Mouse (Mus musculus) kidney, embryonic 15.5 days (tissue): ENCODE measurements around the gene Rpp25. TPM values are rescaled to one million over a fixed set of nuclear protein-coding genes. Genes with fewer than 3 reads are reported as not detected.
A peak's percentile ranks its signal among the peaks of the same experiment; 100 is the strongest.

ENCODE experiments used
- ATAC-seq: fragments of 200-750 bp; cut with Nextera tagmentation; replicated peaks from 2 replicates; pipeline ENCODE4 v1.8.0; 2017; ENCODE audit warnings: moderate TSS enrichment; ENCODE audit not compliant: low FRiP score
- H3K27ac ChIP-seq: fragments of 300-500 bp; sonication (generic); 2 replicates; pipeline ENCODE4 v1.5.1; 2015; ENCODE audit warnings: mild to moderate bottlenecking, inconsistent platforms
- H3K27me3 ChIP-seq: fragments of 300-500 bp; sonication (generic); 2 replicates; pipeline ENCODE4 v1.6.1; 2015; ENCODE audit warnings: inconsistent platforms
- H3K36me3 ChIP-seq: fragments of 300-500 bp; sonication (generic); 2 replicates; pipeline ENCODE4 v1.6.1; 2015; ENCODE audit warnings: inconsistent platforms
- H3K4me1 ChIP-seq: fragments of 300-500 bp; sonication (generic); 2 replicates; pipeline ENCODE4 v1.6.1; 2015; ENCODE audit warnings: inconsistent platforms
- H3K4me2 ChIP-seq: fragments of 300-500 bp; sonication (generic); 2 replicates; pipeline ENCODE4 v1.6.1; 2015; ENCODE audit warnings: moderate library complexity, mild to moderate bottlenecking, inconsistent platforms
- H3K4me3 ChIP-seq: fragments of 300-500 bp; sonication (generic); replicated peaks from 2 replicates; pipeline ENCODE4 v1.5.1; 2015; ENCODE audit warnings: mild to moderate bottlenecking, inconsistent platforms
- H3K9ac ChIP-seq: fragments of 300-500 bp; sonication (generic); 2 replicates; pipeline ENCODE4 v1.6.1; 2015; ENCODE audit warnings: mild to moderate bottlenecking, inconsistent platforms
- H3K9me3 ChIP-seq: fragments of 300-500 bp; sonication (generic); replicated peaks from 2 replicates; pipeline ENCODE4 v1.6.1; 2016; ENCODE audit warnings: inconsistent platforms
- WGBS: fragments of 180-500 bp; shearing (Covaris S2); methylation state at CpG from one replicate; pipeline ENCODE4 v1.1.7; 2015; ENCODE audit warnings: mixed read lengths; 5-methylcytosine and 5-hydroxymethylcytosine counted together
- polyA plus RNA-seq: library from polyadenylated mRNA; unstranded; fragments of >200 nt; fragmentation: Nextera tagmentation; extraction: Ambion mirVana; gene quantifications from 2 replicates; pipeline ENCODE4 v1.2.1, GENCODE M21; 2015

Rpp25 gene
- 5.6 and 6.0 TPM in 2 replicates for polyA plus RNA-seq

GRCm38 (mm10) chr9:57503622-57504380 lies at the start of gene Rpp25:
Gene Rpp25, plus strand, starts transcription at chr9:57504026.
- Histone ChIP-seq H3K27me3 (peaks cover 83% of the 10 kb centered on the region), H3K9ac (peak within 1 kb of the TSS; percentile 33; the same call in 1 of the 2 replicates), H3K27ac (peak within 1 kb of the TSS; percentile 45; the same call in 1 of the 2 replicates), H3K36me3 (no peaks in the 10 kb centered on the region), H3K4me3 (peak within 1 kb of the TSS; percentile 52), H3K9me3 (no peaks in the 10 kb centered on the region), H3K4me1 (peaks cover 54% of the 10 kb centered on the region), H3K4me2 (peak within 1 kb of the TSS; percentile 99)
- under 1% methylated on average over 46 of the region's 46 CpGs for WGBS
- peak; percentile 77 for ATAC-seq

- no peaks in the 10 kb centered on the region for H3K36me3 ChIP-seq
- H3K9me3 ChIP-seq, result no peaks in the 10 kb centered on the region
- H3K27ac ChIP-seq, result no peak overlapping the region
- H3K27me3 ChIP-seq, result no peaks in the 10 kb centered on the region
- H3K9ac ChIP-seq, result no peak overlapping the region
- no peak overlapping the region for H3K4me3 ChIP-seq
- H3K4me2 ChIP-seq, result no peak overlapping the region
- ATAC-seq, result no peak
- 100% methylated on average over 2 of the region's 2 CpGs for WGBS
- no peaks in the 10 kb centered on the region for H3K4me1 ChIP-seq
Measured at GRCm38 (mm10) chr9:57459707-57460106, 44.1 kb upstream of the Rpp25 start.

- Histone ChIP-seq H3K27me3 (no peaks in the 10 kb centered on the region), H3K4me2 (no peak overlapping the region), H3K4me1 (peaks cover 19% of the 10 kb centered on the region), H3K9ac (no peak overlapping the region), H3K9me3 (no peaks in the 10 kb centered on the region), H3K27ac (0 out of 2 replicates have a peak overlapping the region, but pooled peaks have one; percentile 51), H3K36me3 (no peaks in the 10 kb centered on the region), H3K4me3 (no peak overlapping the region)
- WGBS, result 72% methylated on average over 6 of the region's 6 CpGs
- ATAC-seq, result no peak
Measured at GRCm38 (mm10) chr9:57462866-57463265, 41.0 kb upstream of the Rpp25 start.

- Histone ChIP-seq H3K9me3 (no peaks in the 10 kb centered on the region), H3K4me3 (no peak overlapping the region), H3K4me1 (peaks cover 22% of the 10 kb centered on the region), H3K36me3 (no peaks in the 10 kb centered on the region), H3K27me3 (no peaks in the 10 kb centered on the region), H3K27ac (no peak overlapping the region), H3K9ac (no peak overlapping the region), H3K4me2 (peak overlapping the region; percentile 97)
- no peak for ATAC-seq
- 50% methylated on average over 3 of the region's 3 CpGs for WGBS
Measured at GRCm38 (mm10) chr9:57466101-57466500, 37.7 kb upstream of the Rpp25 start.

GRCm38 (mm10) chr9:57467271-57467771 lies 36.5 kb upstream of the Rpp25 start:
- H3K27ac ChIP-seq, result no peak overlapping the region

GRCm38 (mm10) chr9:57467896-57468549 lies 35.8 kb upstream of the Rpp25 start, which contains the start of gene Scamp5:
Gene Scamp5, minus strand, starts transcription at chr9:57468060.
- ATAC-seq, result peak; percentile 93
- Histone ChIP-seq H3K4me1 (peaks cover 22% of the 10 kb centered on the region), H3K4me3 (peak within 1 kb of the TSS; percentile 78), H3K9me3 (no peaks in the 10 kb centered on the region), H3K27ac (no peak within 1 kb of the TSS), H3K9ac (peak within 1 kb of the TSS; percentile 79), H3K27me3 (no peaks in the 10 kb centered on the region), H3K4me2 (peak within 1 kb of the TSS; percentile 97), H3K36me3 (no peaks in the 10 kb centered on the region)
- WGBS, result 2% methylated on average over 48 of the region's 48 CpGs

More at GRCm38 (mm10) chr9:57467271-57467771, 36.5 kb upstream of the Rpp25 start:
- H3K36me3 ChIP-seq, result no peaks in the 10 kb centered on the region
- H3K27me3 ChIP-seq, result no peaks in the 10 kb centered on the region
- peak overlapping the region; percentile 79 for H3K9ac ChIP-seq
- peaks cover 22% of the 10 kb centered on the region for H3K4me1 ChIP-seq
- peak; percentile 49 for ATAC-seq
- H3K4me3 ChIP-seq, result peak overlapping the region; percentile 78
- H3K9me3 ChIP-seq, result no peaks in the 10 kb centered on the region
- 2% methylated on average over 18 of the region's 18 CpGs for whole genome bisulfite sequencing
- H3K4me2 ChIP-seq, result peak overlapping the region; percentile 97

- Histone ChIP-seq H3K4me1 (peaks cover 22% of the 10 kb centered on the region), H3K4me2 (no peak overlapping the region), H3K4me3 (no peak overlapping the region), H3K36me3 (no peaks in the 10 kb centered on the region), H3K9ac (no peak overlapping the region), H3K9me3 (no peaks in the 10 kb centered on the region), H3K27ac (no peak overlapping the region), H3K27me3 (no peaks in the 10 kb centered on the region)
- no peak for ATAC-seq
- WGBS, result 82% methylated on average over 4 of the region's 4 CpGs
Measured at GRCm38 (mm10) chr9:57468914-57469313, 34.9 kb upstream of the Rpp25 start.

- H3K9me3 ChIP-seq, result no peaks in the 10 kb centered on the region; the same call in 1 of the 2 replicates
- no peak overlapping the region for H3K4me3 ChIP-seq
- WGBS, result 13% methylated on average over 7 of the region's 7 CpGs
- H3K4me2 ChIP-seq, result no peak overlapping the region
- H3K9ac ChIP-seq, result no peak overlapping the region
- no peaks in the 10 kb centered on the region for H3K4me1 ChIP-seq
- peaks cover 23% of the 10 kb centered on the region for H3K27me3 ChIP-seq
- no peak; the same call in 1 of the 2 replicates for ATAC-seq
- no peak overlapping the region for H3K27ac ChIP-seq
- H3K36me3 ChIP-seq, result no peaks in the 10 kb centered on the region
Measured at GRCm38 (mm10) chr9:57485774-57486173, 18.1 kb upstream of the Rpp25 start.

GRCm38 (mm10) chr9:57487807-57488206 lies 16.0 kb upstream of the Rpp25 start:
- WGBS, result 66% methylated on average over 7 of the region's 7 CpGs
- no peaks in the 10 kb centered on the region for H3K36me3 ChIP-seq
- no peaks in the 10 kb centered on the region; the same call in 1 of the 2 replicates for H3K9me3 ChIP-seq
- no peak overlapping the region for H3K4me2 ChIP-seq
- no peak for ATAC-seq
- no peak overlapping the region for H3K9ac ChIP-seq
- H3K4me3 ChIP-seq, result no peak overlapping the region
- no peak overlapping the region for H3K27ac ChIP-seq
- H3K4me1 ChIP-seq, result no peaks in the 10 kb centered on the region
- H3K27me3 ChIP-seq, result peaks cover 23% of the 10 kb centered on the region

GRCm38 (mm10) chr9:57493532-57493931 lies 10.3 kb upstream of the Rpp25 start:
- Histone ChIP-seq H3K27ac (no peak overlapping the region), H3K9ac (no peak overlapping the region), H3K4me1 (no peaks in the 10 kb centered on the region), H3K4me2 (no peak overlapping the region), H3K36me3 (no peaks in the 10 kb centered on the region), H3K9me3 (no peaks in the 10 kb centered on the region; the same call in 1 of the 2 replicates), H3K27me3 (peaks cover 13% of the 10 kb centered on the region), H3K4me3 (no peak overlapping the region)
- ATAC-seq, result no peak
- 92% methylated on average over 2 of the region's 2 CpGs for WGBS

- Histone ChIP-seq H3K4me2 (no peak overlapping the region), H3K4me3 (no peak overlapping the region), H3K9me3 (no peaks in the 10 kb centered on the region; the same call in 1 of the 2 replicates), H3K9ac (no peak overlapping the region), H3K36me3 (no peaks in the 10 kb centered on the region), H3K27ac (no peak overlapping the region), H3K27me3 (peaks cover 27% of the 10 kb centered on the region), H3K4me1 (no peaks in the 10 kb centered on the region)
- ATAC-seq, result no peak
Measured at GRCm38 (mm10) chr9:57494970-57495369, 8.9 kb upstream of the Rpp25 start.

- no peak overlapping the region for H3K4me2 ChIP-seq
- WGBS, result 59% methylated on average over 5 of the region's 5 CpGs
Measured at GRCm38 (mm10) chr9:57497236-57497635, 6.6 kb upstream of the Rpp25 start.

More at GRCm38 (mm10) chr9:57497236-57497635, 6.6 kb upstream of the Rpp25 start:
- no peaks in the 10 kb centered on the region for H3K36me3 ChIP-seq
- no peak overlapping the region for H3K9ac ChIP-seq
- no peak for ATAC-seq
- H3K27me3 ChIP-seq, result peaks cover 50% of the 10 kb centered on the region
- no peaks in the 10 kb centered on the region for H3K9me3 ChIP-seq
- no peak overlapping the region for H3K4me3 ChIP-seq
- peaks cover 13% of the 10 kb centered on the region for H3K4me1 ChIP-seq
- no peak overlapping the region for H3K27ac ChIP-seq
